Mouse (Mus musculus) spleen, postnatal 36 days (tissue): Measurements from ENCODE around the gene 1700007K13Rik.
"Not testable (repeated sequence)": the region's sequence is repeated elsewhere in the genome, so short reads cannot be mapped to it uniquely, and the experiment has no call there.

Source experiments
- DNase-seq, 2 experiments: peaks; one replicate each; pipeline ENCODE4 v3.0.0; 2022; ENCODE audit warnings: low spot score in 2 of 2, mixed read lengths in 1 of 2

The 1700007K13Rik gene

GRCm38 (mm10) chr2:28465836-28466518 lies at the start of gene 1700007K13Rik:
Gene 1700007K13Rik, minus strand, starts transcription at chr2:28466332.
- DNase-seq = peak; percentile 50 to 56

GRCm38 (mm10) chr2:28514489-28514888 lies 48.4 kb upstream of the 1700007K13Rik start:
- peak; percentile 73 to 82 for DNase-seq

GRCm38 (mm10) chr2:28513431-28514370 lies 47.6 kb upstream of the 1700007K13Rik start:
- DNase-seq = no peak

- peak; percentile 65 to 66 for DNase-seq
Observed at GRCm38 (mm10) chr2:28512798-28513401, 46.8 kb upstream of the 1700007K13Rik start, which contains the start of gene Ralgds. Gene Ralgds, plus strand, starts transcription at chr2:28513125.

GRCm38 (mm10) chr2:28511600-28511999 lies 45.5 kb upstream of the 1700007K13Rik start:
- not testable (repeated sequence) for DNase-seq

- no peak for DNase-seq
Observed at GRCm38 (mm10) chr2:28506291-28506690, 40.2 kb upstream of the 1700007K13Rik start.

GRCm38 (mm10) chr2:28505795-28506194 lies 39.7 kb upstream of the 1700007K13Rik start, which contains the start of gene Gm10134:
Gene Gm10134, plus strand, starts transcription at chr2:28506095.
- no peak for DNase-seq

GRCm38 (mm10) chr2:28504676-28505075 lies 38.5 kb upstream of the 1700007K13Rik start:
- no peak for DNase-seq

GRCm38 (mm10) chr2:28502987-28503386 lies 36.9 kb upstream of the 1700007K13Rik start:
- DNase-seq = no peak

GRCm38 (mm10) chr2:28498431-28498830 lies 32.3 kb upstream of the 1700007K13Rik start:
- DNase-seq = no peak

- DNase-seq = no peak
Observed at GRCm38 (mm10) chr2:28497561-28497960, 31.4 kb upstream of the 1700007K13Rik start.

GRCm38 (mm10) chr2:28496671-28497070 lies 30.5 kb upstream of the 1700007K13Rik start, which contains the start of gene Gbgt1:
Gene Gbgt1, plus strand, starts transcription at chr2:28496891.
- no peak for DNase-seq

- no peak for DNase-seq
Observed at GRCm38 (mm10) chr2:28495801-28496595, 29.9 kb upstream of the 1700007K13Rik start.

- DNase-seq = peak; percentile 36 to 60
Observed at GRCm38 (mm10) chr2:28495207-28495756, 29.1 kb upstream of the 1700007K13Rik start.

- DNase-seq = no peak
Observed at GRCm38 (mm10) chr2:28494521-28494920, 28.4 kb upstream of the 1700007K13Rik start.

- DNase-seq = no peak
Observed at GRCm38 (mm10) chr2:28483861-28484260, 17.7 kb upstream of the 1700007K13Rik start.

- no peak for DNase-seq
Observed at GRCm38 (mm10) chr2:28479208-28480204, 13.4 kb upstream of the 1700007K13Rik start.

GRCm38 (mm10) chr2:28477993-28478392 lies 11.9 kb upstream of the 1700007K13Rik start:
- not testable (repeated sequence) for DNase-seq

GRCm38 (mm10) chr2:28472011-28472410 lies 5.9 kb upstream of the 1700007K13Rik start:
- not testable (repeated sequence) for DNase-seq
